Mouse (Mus musculus) hindbrain, embryonic 16.5 days (tissue): ENCODE measurements around the gene Supt5. TPM values are rescaled to one million over a fixed set of nuclear protein-coding genes. Genes with fewer than 3 reads are reported as not detected.

Experiments used
- ATAC-seq: fragments of 200-750 bp; cut with Nextera tagmentation; 2 replicates; pipeline ENCODE4 v1.8.0; 2017; ENCODE audit warnings: moderate TSS enrichment, moderate library complexity
- H3K27ac ChIP-seq: fragments of 300-500 bp; sonication (generic); 2 replicates; pipeline ENCODE4 v1.5.1; 2014; ENCODE audit warnings: low read depth, mild to moderate bottlenecking, control low read depth, low read length, moderate library complexity
- H3K27me3 ChIP-seq: fragments of 300-500 bp; sonication (generic); replicated peaks from 2 replicates; pipeline ENCODE4 v1.6.1; 2014; ENCODE audit warnings: low read length; ENCODE audit not compliant: control insufficient read depth, insufficient read depth
- H3K36me3 ChIP-seq: fragments of 300-500 bp; sonication (generic); 2 replicates; pipeline ENCODE4 v1.6.1; 2014; ENCODE audit warnings: mild to moderate bottlenecking, low read length, moderate library complexity, mixed read lengths; ENCODE audit not compliant: control insufficient read depth, insufficient read depth
- H3K4me1 ChIP-seq: fragments of 300-500 bp; sonication (generic); 2 replicates; pipeline ENCODE4 v1.6.1; 2014; ENCODE audit warnings: low read depth, low read length; ENCODE audit not compliant: control insufficient read depth, insufficient read depth
- H3K4me2 ChIP-seq: fragments of 300-500 bp; sonication (generic); 2 replicates; pipeline ENCODE4 v1.6.1; 2014; ENCODE audit warnings: mild to moderate bottlenecking, low read length, control low read depth, moderate library complexity
- H3K4me3 ChIP-seq: fragments of 300-500 bp; sonication (generic); 2 replicates; pipeline ENCODE4 v1.5.1; 2014; ENCODE audit warnings: mild to moderate bottlenecking, low read length, control low read depth, moderate library complexity
- H3K9ac ChIP-seq: fragments of 300-500 bp; sonication (generic); 2 replicates; pipeline ENCODE4 v1.6.1; 2014; ENCODE audit warnings: low read depth, mild to moderate bottlenecking, control low read depth, low read length, moderate library complexity
- H3K9me3 ChIP-seq: fragments of 300-500 bp; sonication (generic); 2 replicates; pipeline ENCODE4 v1.6.1; 2014; ENCODE audit warnings: mild to moderate bottlenecking, low read length, moderate library complexity; ENCODE audit not compliant: control insufficient read depth
- WGBS: fragments of 180-500 bp; shearing (Covaris S2); extraction: QIAGEN DNeasy Blood & Tissue Kit; methylation state at CpG from one replicate; pipeline ENCODE4 v1.1.7; 2014; 5-methylcytosine and 5-hydroxymethylcytosine counted together
- polyA plus RNA-seq: library from polyadenylated mRNA; unstranded; fragments of >200 nt; fragmentation: Nextera tagmentation; extraction: Ambion mirVana; gene quantifications from 2 replicates; pipeline ENCODE4 v1.2.1, GENCODE M21; 2015

The Supt5 gene
- polyA plus RNA-seq, 1 experiment from 2014 or later = 94.9 TPM

DNA sequence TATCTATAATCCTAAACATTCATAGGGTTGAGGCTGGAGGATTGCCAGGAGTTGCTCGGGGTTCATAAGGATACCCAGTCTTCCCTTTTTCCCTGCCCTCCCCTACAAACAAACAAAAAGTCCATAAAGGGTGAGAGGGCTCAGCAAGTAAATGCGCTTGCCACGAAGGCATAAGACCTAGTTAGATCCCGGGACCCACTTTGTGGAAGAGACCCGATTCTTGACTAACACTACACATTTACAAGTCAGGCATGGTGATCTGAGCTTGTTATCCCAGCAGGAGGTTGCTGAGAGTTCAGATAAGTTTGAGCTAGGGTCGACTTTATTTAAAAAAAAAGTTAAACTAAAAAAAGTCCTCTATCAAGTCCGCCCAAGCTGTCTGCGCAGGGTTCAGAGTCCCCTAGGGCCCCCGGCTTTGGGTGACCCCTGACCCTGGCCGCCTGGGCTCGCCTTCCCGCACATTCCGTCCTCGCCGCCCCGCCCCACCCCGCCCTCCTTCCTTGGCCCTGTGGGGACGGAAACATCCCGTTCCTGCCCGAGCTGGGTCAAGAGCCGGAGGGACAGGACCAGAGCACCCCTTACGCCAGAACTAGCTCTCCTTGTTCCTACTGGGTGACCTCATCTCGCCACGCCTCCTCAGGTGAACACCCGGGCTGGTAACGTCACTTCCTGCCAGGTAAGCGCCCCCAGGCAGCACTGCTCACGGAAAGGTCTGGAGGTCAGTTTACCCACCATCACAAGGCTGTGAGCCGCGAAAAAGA, 37.6 kb upstream of the Supt5 start:
- H3K27me3 ChIP-seq = no peaks in the 10 kb centered on the region
- WGBS = 5% methylated on average over 30 of the region's 30 CpGs

DNA sequence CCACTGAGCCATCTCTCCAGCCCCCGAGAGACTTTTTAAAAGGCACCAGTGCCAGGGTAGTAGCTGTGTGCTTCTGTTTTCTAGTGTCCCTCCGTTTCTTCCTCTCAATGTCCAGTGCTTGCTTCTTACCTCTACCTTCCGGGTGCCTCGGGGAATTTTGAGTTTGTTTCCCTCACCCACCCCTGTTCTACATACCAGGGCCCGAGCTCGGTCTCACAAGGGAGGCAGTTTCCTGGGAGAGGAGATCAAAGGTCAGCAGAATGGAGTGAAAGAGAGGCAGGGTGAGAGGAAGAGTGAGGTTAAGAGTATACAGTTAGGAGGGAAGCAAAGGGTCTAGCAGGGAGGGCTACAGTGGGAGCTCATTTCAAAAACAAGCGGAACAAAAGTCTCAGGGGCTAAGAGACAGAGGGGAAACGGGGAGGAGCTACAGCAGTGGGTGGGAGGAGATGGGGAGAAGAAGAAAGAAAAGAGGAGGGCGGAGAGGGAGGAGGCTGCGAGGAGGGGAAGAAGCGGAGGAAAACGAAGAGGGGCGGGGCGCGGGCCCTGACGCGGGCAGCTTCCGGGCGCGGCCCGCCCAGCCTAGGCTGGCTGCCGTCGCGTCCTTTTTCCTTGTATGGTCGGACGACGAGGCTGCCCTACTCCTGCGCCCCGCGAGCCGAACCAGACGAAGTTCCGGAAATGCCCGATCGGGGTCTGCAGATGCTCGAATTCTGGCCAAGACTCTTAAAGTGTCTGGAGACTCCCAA, 36.8 kb upstream of the Supt5 start:
- Histone ChIP-seq H3K4me3 (peak overlapping the region; percentile 48), H3K4me2 (peak overlapping the region; percentile 53), H3K36me3 (no peaks in the 10 kb centered on the region), H3K27me3 (no peaks in the 10 kb centered on the region), H3K27ac (peak overlapping the region; percentile 87), H3K4me1 (peaks cover 38% of the 10 kb centered on the region), H3K9ac (peak overlapping the region; percentile 69), H3K9me3 (no peaks in the 10 kb centered on the region)
- 1% methylated on average over 36 of the region's 36 CpGs for WGBS
- ATAC-seq = peak; percentile 23

More for the DNA sequence above, 37.6 kb upstream of the Supt5 start:
- Histone ChIP-seq H3K9ac (peak overlapping the region; percentile 69), H3K4me3 (peak overlapping the region; percentile 48), H3K4me2 (peak overlapping the region; percentile 53), H3K36me3 (no peaks in the 10 kb centered on the region), H3K27ac (peak overlapping the region; percentile 87), H3K9me3 (no peaks in the 10 kb centered on the region), H3K4me1 (peaks cover 29% of the 10 kb centered on the region)
- no peak for ATAC-seq

DNA sequence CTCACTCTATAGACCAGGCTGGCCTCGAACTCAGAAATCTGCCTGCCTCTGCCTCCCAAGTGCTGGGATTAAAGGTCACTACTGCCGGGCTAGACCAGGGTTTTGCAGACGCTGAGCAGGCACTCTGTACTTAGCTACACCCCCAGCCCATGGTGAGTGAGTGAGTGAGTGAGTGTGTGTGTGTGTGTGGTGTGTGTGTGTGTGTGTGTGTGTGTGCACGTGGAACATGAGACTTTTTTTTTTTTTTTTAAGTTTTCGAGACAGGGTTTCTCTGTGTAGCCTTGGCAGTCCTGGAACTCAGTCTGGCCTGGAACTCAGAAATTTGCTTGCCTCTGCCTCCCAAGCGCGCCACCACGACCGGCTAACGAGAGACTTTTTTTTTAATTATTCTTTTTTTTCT, 36.1 kb upstream of the Supt5 start:
- Histone ChIP-seq H3K9me3 (no peaks in the 10 kb centered on the region), H3K4me1 (peaks cover 44% of the 10 kb centered on the region), H3K36me3 (no peaks in the 10 kb centered on the region), H3K27me3 (no peaks in the 10 kb centered on the region), H3K9ac (no peak overlapping the region), H3K27ac (no peak overlapping the region; the same call in 1 of the 2 replicates), H3K4me2 (no peak overlapping the region), H3K4me3 (no peak overlapping the region)
- no peak for ATAC-seq
- 77% methylated on average over 10 of the region's 10 CpGs for WGBS

DNA sequence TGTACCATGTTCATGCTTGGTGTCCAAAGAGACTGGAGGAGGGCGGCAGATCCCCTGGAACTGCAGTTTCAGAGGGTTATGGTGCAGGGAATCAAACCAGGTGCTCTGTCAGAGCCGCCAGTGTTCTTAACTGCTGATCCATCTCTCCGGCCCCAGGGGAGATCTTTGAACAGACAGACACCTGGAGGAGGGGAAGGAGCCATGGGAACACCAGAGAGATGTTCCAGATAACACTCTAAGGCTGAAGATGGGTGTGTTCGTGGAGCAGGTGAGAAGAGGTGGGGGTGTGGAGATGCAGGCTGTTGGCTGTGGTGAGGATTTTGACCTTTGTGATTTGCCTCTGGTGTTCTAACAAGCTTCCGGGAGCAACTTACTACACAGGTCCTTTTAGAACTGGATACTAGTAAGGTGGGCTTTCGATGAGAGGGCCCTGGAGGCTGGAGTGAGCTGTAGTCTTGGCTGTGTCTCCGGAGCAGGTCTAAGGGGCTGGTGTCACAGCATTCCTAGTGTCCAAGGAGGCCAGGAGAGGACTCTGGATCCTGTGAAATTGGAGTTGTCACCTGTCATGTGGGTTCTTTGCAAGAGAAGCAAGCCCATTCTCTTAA, 35.4 kb upstream of the Supt5 start:
- Histone ChIP-seq H3K4me1 (peaks cover 39% of the 10 kb centered on the region), H3K4me3 (no peak overlapping the region), H3K4me2 (no peak overlapping the region), H3K27me3 (no peaks in the 10 kb centered on the region), H3K9ac (no peak overlapping the region), H3K36me3 (no peaks in the 10 kb centered on the region), H3K27ac (0 out of 2 replicates have a peak overlapping the region, but pooled peaks have one; percentile 39), H3K9me3 (no peaks in the 10 kb centered on the region)
- 80% methylated on average over 7 of the region's 7 CpGs for WGBS
- no peak for ATAC-seq

DNA sequence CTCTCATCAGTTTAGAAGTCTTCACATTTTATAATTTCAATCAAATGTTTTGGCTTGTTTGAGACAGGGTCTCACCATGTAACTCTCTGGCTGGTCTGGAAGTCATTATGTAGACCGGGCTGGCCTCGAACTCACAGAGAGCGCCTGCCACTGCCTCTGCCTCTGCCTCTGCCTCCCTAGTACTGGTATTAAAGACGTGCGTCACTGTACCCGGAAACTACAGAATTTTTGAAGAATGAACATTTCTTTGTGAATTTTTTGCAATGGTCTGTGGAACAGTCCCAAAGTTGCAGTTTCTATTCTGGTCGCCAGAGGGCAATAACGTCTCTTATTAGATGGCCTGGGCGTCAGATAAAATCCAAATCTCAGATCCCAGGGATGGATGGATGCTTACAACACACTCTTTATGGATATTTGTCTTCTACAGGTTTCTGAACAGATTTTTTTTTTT, 34.6 kb upstream of the Supt5 start:
- H3K4me1 ChIP-seq = peaks cover 33% of the 10 kb centered on the region
- peak; percentile 31 for ATAC-seq
- peak overlapping the region; percentile 57 for H3K4me3 ChIP-seq
- no peaks in the 10 kb centered on the region for H3K27me3 ChIP-seq
- H3K9me3 ChIP-seq = no peaks in the 10 kb centered on the region
- under 1% methylated on average over 9 of the region's 9 CpGs for WGBS
- peak overlapping the region; percentile 74 for H3K4me2 ChIP-seq
- H3K27ac ChIP-seq = peak overlapping the region; percentile 88
- H3K36me3 ChIP-seq = no peaks in the 10 kb centered on the region
- H3K9ac ChIP-seq = peak overlapping the region; percentile 43; the same call in 1 of the 2 replicates

DNA sequence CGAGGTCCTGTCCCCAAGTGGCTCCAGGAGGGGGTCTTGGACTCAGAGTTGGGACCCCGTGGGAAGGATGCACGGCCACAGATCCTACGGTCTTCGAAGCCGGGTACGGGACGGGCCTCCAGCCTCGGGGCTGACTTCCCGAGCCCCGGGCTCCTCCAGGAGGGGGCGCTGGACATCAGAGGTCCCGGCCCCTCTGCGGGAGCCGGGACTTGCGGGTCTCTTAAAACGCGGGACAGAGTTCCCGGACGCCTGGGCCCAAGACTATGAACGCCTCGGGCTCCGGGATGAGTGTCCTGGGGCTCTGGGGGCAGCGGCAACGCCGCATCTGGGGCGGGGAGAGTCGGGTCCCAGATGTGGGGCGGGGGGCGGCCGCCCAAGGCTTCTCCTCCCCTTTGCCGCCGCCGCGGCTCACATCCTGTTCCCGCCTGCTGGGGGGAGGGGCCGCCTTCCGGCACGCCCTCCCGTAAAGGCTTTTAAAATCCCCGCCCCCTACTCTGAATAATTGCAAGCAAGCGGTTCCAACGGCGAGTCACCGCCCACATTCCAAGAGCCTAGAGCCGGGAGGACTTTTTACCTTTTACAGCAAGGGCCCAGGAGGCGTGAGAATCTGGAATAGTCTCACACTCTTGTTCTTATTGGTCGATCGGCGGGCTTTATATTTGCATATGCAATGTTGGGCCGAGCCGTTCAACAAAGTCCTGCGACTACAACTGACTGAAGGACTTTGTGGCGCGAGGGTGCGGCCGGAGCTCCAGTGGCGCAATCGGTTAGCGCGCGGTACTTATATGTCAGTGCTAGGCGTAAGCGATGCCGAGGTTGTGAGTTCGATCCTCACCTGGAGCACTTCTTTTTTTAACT, 33.9 kb upstream of the Supt5 start, which contains the start of gene Plekhg2:
Gene Plekhg2 (minus strand): TSS at position 349 of the 858 bp plus-strand sequence.
- WGBS = under 1% methylated on average over 54 of the region's 66 CpGs
- Histone ChIP-seq H3K27ac (peak within 1 kb of the TSS; percentile 88), H3K9ac (peak within 1 kb of the TSS; percentile 73), H3K27me3 (no peaks in the 10 kb centered on the region), H3K4me1 (peaks cover 28% of the 10 kb centered on the region), H3K4me3 (peak within 1 kb of the TSS; percentile 57), H3K36me3 (no peaks in the 10 kb centered on the region), H3K4me2 (peak within 1 kb of the TSS; percentile 74), H3K9me3 (no peaks in the 10 kb centered on the region)
- ATAC-seq = peak; percentile 91

DNA sequence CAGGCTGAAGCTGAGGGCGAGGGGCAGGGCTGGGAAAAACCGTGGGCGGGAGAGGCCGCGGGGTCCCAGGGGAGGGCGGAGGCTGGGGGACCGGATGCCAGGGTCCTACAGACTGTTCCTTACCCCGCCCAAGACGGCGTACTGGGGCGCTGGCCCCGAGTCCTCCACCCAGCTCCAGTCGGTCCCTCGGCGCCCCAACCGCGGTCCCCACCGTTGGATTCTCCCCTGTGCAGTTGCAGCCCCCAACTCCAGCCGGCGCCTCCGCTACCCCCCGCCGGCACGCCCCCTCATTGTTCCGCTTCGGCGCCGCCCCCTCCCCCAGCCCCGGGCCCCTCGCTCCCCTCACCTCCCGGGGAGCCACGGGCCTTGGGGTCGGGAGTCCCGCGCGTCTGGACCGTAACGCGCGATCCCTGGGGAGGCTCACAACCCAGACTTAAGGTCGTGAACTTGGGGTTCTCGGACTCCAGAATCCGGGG, 33.0 kb upstream of the Supt5 start:
- Histone ChIP-seq H3K27ac (peak overlapping the region; percentile 88), H3K4me2 (peak overlapping the region; percentile 74), H3K4me3 (peak overlapping the region; percentile 57), H3K4me1 (peaks cover 27% of the 10 kb centered on the region), H3K9ac (peak overlapping the region; percentile 73), H3K36me3 (0 out of 2 replicates have a peak, but pooled peaks cover 4% of the 10 kb centered on the region), H3K9me3 (no peaks in the 10 kb centered on the region), H3K27me3 (no peaks in the 10 kb centered on the region)
- ATAC-seq = no peak
- WGBS = under 1% methylated on average over 34 of the region's 43 CpGs

DNA sequence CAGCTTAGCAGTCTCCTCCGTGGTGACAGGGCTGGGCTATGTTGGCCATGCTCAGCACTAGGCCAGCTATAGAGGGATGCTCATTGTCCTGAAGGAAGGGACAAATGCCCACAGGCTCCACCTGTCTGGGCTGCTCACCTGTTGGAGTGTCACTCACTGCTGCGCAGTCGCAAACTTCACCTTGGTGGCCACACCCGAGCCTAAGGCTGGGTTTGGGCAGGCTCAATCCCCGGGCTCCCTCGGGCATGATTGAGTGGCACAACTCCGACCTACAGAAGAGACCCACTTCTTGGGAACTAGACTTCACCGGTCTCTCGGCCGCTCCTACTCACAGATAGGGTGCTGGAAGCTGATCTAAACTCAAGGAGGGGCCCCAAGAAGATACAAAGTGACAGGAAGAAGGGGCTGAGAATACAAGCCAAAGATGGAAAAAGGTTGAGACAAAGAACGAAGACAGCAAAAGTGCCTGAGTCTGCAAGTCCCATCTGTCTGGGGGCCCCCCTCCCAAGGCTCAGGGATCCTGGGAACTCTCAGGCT, 32.5 kb upstream of the Supt5 start:
- Histone ChIP-seq H3K9ac (peak overlapping the region; percentile 73), H3K27ac (peak overlapping the region; percentile 88), H3K4me1 (peaks cover 22% of the 10 kb centered on the region), H3K4me2 (peak overlapping the region; percentile 74), H3K36me3 (0 out of 2 replicates have a peak, but pooled peaks cover 4% of the 10 kb centered on the region), H3K9me3 (no peaks in the 10 kb centered on the region), H3K4me3 (peak overlapping the region; percentile 57), H3K27me3 (no peaks in the 10 kb centered on the region)
- ATAC-seq = no peak
- 7% methylated on average over 11 of the region's 11 CpGs for WGBS
